Mouse (Mus musculus) ovary, adult 10 weeks (tissue): Measurements from ENCODE around the gene Peli1. TPM values are rescaled to one million over a fixed set of nuclear protein-coding genes. Genes with fewer than 3 reads are reported as not detected.

Source experiments
- polyA plus RNA-seq: library from polyadenylated mRNA; stranded (reverse); fragments of 350-450 nt; fragmentation: Illumina TruSeq; extraction: RNeasy Lipid Tissue Mini Kit (QIAGEN cat#74804); gene quantifications from one replicate; pipeline ENCODE4 v1.2.3, GENCODE M21; 2014

The Peli1 gene
- polyA plus RNA-seq, result 71.8 TPM

GRCm38 (mm10) chr11:21091067-21091427 lies at the start of gene Peli1:
Peli1 (plus strand) TSS chr11:21091291.

Other genes with a start within 250 kb of the Peli1 start
- gene Vps54, start 148.0 kb downstream of the Peli1 start, polyA plus RNA-seq, result 130 TPM